Mouse (Mus musculus): ENCODE measurements around the gene Mep1a. TPM values are rescaled to one million over a fixed set of nuclear protein-coding genes. Genes with fewer than 3 reads are reported as not detected.

Mep1a gene
- total and polyA plus RNA-seq, 3 experiments = not detected

- H3K27me3 ChIP-seq (ENCODE audit: control insufficient read depth in 1 of 2, insufficient read depth in 2 of 2, low read length in 2 of 2) = no peaks in the 10 kb centered on the region
- H3K4me3 ChIP-seq (ENCODE audit: control insufficient read depth in 1 of 2, insufficient read depth in 1 of 2, low read depth in 2 of 2, low read length in 2 of 2) = no peak overlapping the region
- no peaks in the 10 kb centered on the region for H3K79me2 ChIP-seq (ENCODE audit: control insufficient read depth, insufficient read depth, low read length, poor library complexity)
- no peaks in the 10 kb centered on the region for H3K4me1 ChIP-seq (ENCODE audit: control insufficient read depth in 1 of 2, insufficient read depth in 2 of 2, low read length in 2 of 2)
- H3K9ac ChIP-seq (ENCODE audit: control insufficient read depth, low read depth, low read length, poor library complexity, severe bottlenecking) = no peak overlapping the region
- TF ChIP-seq NRF1 (IDR thresholded peaks at IDR 0.05; ENCODE audit: insufficient read depth, low read depth, low read length, poor library complexity, severe bottlenecking) = no peak
- no peak for TF ChIP-seq ZNF384 (IDR thresholded peaks at IDR 0.05; ENCODE audit: low read depth, low read length)
- no peak for TF ChIP-seq SMC3 (IDR thresholded peaks at IDR 0.05; ENCODE audit: low read depth, low read length)
- TF ChIP-seq ZKSCAN1 (IDR thresholded peaks at IDR 0.05; ENCODE audit: low read depth, low read length) = no peak
- no peak for TF ChIP-seq RAD21 (IDR thresholded peaks at IDR 0.05; ENCODE audit: low read depth, low read length)
- H3K9me3 ChIP-seq (replicated peaks; ENCODE audit: insufficient read depth, low read length) = no peaks in the 10 kb centered on the region
- DNase-seq (ENCODE audit: low read depth, low spot score) = no peak
- no peak overlapping the region for H3K27ac ChIP-seq (ENCODE audit: control insufficient read depth, low read depth, low read length)
- no peaks in the 10 kb centered on the region for H3K36me3 ChIP-seq (ENCODE audit: control insufficient read depth in 1 of 2, insufficient read depth in 2 of 2, low read length in 2 of 2)
These were observed 14.0 kb downstream of the Mep1a start for GRCm38 (mm10) chr17:43488439-43489151.

GRCm38 (mm10) chr17:43485982-43486381 lies 16.6 kb downstream of the Mep1a start:
- H3K9me3 ChIP-seq (replicated peaks; ENCODE audit: insufficient read depth, low read length) = no peaks in the 10 kb centered on the region
- H3K79me2 ChIP-seq (ENCODE audit: control insufficient read depth, insufficient read depth, low read length, poor library complexity) = no peaks in the 10 kb centered on the region
- no peak for DNase-seq (ENCODE audit: low read depth, low spot score)
- no peaks in the 10 kb centered on the region for H3K4me1 ChIP-seq (ENCODE audit: control insufficient read depth in 1 of 2, insufficient read depth in 2 of 2, low read length in 2 of 2)
- no peaks in the 10 kb centered on the region for H3K27me3 ChIP-seq (ENCODE audit: control insufficient read depth in 1 of 2, insufficient read depth in 2 of 2, low read length in 2 of 2)
- no peak overlapping the region for H3K4me3 ChIP-seq (ENCODE audit: control insufficient read depth in 1 of 2, insufficient read depth in 1 of 2, low read depth in 2 of 2, low read length in 2 of 2)
- TF ChIP-seq JUND (IDR thresholded peaks at IDR 0.05; ENCODE audit: low read depth, low read length) (no peak), MYB (IDR thresholded peaks at IDR 0.05; ENCODE audit: low read depth, low read length) (no peak), NELFE (IDR thresholded peaks at IDR 0.05; ENCODE audit: low read depth, low read length) (no peak), GATA1 (IDR thresholded peaks at IDR 0.05; ENCODE audit: low read depth, low read length) (no peak)
- H3K27ac ChIP-seq (ENCODE audit: control insufficient read depth, low read depth, low read length) = no peak overlapping the region
- H3K9ac ChIP-seq (ENCODE audit: control insufficient read depth, low read depth, low read length, poor library complexity, severe bottlenecking) = no peak overlapping the region
- no peaks in the 10 kb centered on the region for H3K36me3 ChIP-seq (ENCODE audit: control insufficient read depth in 1 of 2, insufficient read depth in 2 of 2, low read length in 2 of 2)

GRCm38 (mm10) chr17:43477621-43478020 lies 25.0 kb downstream of the Mep1a start:
- no peak for TF ChIP-seq TBP (IDR thresholded peaks at IDR 0.05; ENCODE audit: low read depth, low read length)
- TF ChIP-seq ZNF384 (IDR thresholded peaks at IDR 0.05; ENCODE audit: low read depth, low read length) = no peak
- TF ChIP-seq TCF12 (IDR thresholded peaks at IDR 0.05; ENCODE audit: low read depth, low read length) = no peak
- no peak for TF ChIP-seq MXI1 (IDR thresholded peaks at IDR 0.05; ENCODE audit: low read depth, low read length)

More at GRCm38 (mm10) chr17:43477621-43478020, 25.0 kb downstream of the Mep1a start:
- no peak for DNase-seq (ENCODE audit: low read depth, low spot score)
- Histone ChIP-seq H3K27ac (ENCODE audit: control insufficient read depth, low read depth, low read length) (no peak overlapping the region), H3K9me3 (replicated peaks; ENCODE audit: insufficient read depth, low read length) (no peaks in the 10 kb centered on the region), H3K4me1 (ENCODE audit: control insufficient read depth in 1 of 2, insufficient read depth in 2 of 2, low read length in 2 of 2) (no peaks in the 10 kb centered on the region), H3K79me2 (ENCODE audit: control insufficient read depth, insufficient read depth, low read length, poor library complexity) (no peaks in the 10 kb centered on the region), H3K9ac (ENCODE audit: control insufficient read depth, low read depth, low read length, poor library complexity, severe bottlenecking) (no peak overlapping the region), H3K36me3 (ENCODE audit: control insufficient read depth in 1 of 2, insufficient read depth in 2 of 2, low read length in 2 of 2) (no peaks in the 10 kb centered on the region), H3K4me3 (ENCODE audit: control insufficient read depth in 1 of 2, insufficient read depth in 1 of 2, low read depth in 2 of 2, low read length in 2 of 2) (no peak overlapping the region), H3K27me3 (ENCODE audit: control insufficient read depth in 1 of 2, insufficient read depth in 2 of 2, low read length in 2 of 2) (no peaks in the 10 kb centered on the region)
